Mouse (Mus musculus): ENCODE measurements around the gene Fos. TPM values are rescaled to one million over a fixed set of nuclear protein-coding genes. Genes with fewer than 3 reads are reported as not detected.
"Not testable (repeated sequence)": the region's sequence is repeated elsewhere in the genome, so short reads cannot be mapped to it uniquely, and the experiment has no call there.

Gene Fos
- total and polyA plus RNA-seq, 3 experiments: 3.1 to 16.7 (median 4.9) TPM

DNA sequence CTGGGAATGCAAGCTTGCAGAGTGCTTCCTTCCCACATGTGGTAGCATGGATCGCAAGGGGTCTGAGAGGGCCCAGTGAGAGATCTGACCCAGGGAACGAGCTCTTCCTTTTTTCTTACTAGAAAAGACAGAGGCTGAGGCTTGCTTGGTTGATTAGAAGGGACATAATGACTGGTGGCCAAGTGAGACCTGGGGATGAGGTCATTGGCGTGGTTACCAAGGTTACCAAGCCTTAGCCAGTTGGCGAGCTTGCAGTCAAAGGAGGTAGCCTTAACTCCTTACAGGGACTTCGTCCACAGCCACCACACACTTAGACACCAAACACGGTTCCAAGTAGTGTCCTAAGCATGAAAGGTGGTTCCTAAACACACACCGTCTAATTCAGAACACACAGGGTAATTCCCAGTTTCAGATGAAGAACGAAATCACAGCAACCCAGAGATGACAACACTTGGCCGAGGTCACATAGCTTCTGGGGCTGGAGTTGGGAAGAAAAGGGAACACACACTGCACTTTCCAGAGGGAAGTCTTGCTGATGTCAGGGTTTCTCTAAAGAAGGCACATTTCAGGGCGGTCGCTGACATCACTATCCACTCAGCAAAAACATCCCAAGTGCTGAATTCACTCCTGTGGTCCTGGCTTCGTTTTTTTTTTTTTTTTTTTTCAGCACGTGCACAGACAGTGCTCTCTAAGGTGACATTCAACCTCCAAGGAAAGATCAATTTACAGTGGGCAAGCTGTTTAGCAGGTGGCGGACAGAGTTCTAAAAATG is 49.9 kb downstream of the Fos start:
- peak; percentile 57 for DNase-seq

GRCm38 (mm10) chr12:85524193-85524858 is 50.6 kb downstream of the Fos start:
- no peak for DNase-seq

DNA sequence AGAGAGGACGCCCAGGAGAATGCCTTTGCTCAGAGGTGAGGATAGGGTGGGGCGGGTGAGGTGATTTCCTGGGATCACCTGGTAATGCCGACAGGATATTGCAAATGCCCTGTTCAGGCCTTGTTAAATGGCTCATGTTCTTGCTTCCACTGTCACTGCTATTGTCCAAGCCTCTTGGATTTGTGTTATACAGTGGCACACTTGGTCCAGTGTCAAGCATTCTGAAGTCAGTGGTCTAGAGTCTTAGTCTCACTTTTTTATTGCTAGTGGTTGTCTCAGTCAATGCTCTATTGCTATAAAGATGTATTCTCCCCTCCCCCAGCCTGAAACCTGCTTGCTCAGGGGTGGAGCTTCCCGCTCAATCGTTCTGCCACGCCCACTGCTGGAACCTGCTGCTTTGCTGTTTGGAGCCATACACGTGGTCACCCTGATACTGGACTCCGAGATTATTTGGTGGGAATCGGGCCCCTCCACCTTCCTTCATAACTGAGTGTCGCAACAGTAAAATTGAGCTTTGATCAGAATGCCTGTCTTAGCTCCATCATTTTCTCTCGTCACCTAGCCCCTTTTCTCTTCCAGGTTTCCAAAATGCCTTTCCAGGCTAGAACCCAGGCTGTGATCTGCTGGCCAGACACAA is 51.3 kb downstream of the Fos start:
- not testable (repeated sequence) for DNase-seq

Other genes with a start within 250 kb of the Fos start
- 10 to 100 TPM in 1 of 2 experiments, 1 to 10 TPM in 1; 7.8 to 15.9 TPM for gene Mlh3, start 203.3 kb upstream of the Fos start, total RNA-seq (2021)
- gene Mlh3, start 203.3 kb upstream of the Fos start, polyA plus RNA-seq (2012; rRNA removed): 2.0 and 2.2 TPM in 2 replicates
- gene Acyp1, start 185.5 kb upstream of the Fos start, total RNA-seq (2021): 10 to 100 TPM; 32.2 to 33.3 TPM
- 3.9 and 6.0 TPM in 2 replicates for gene Acyp1, start 185.5 kb upstream of the Fos start, polyA plus RNA-seq (2012; rRNA removed)
- 1 to 10 TPM; 1.2 to 2.5 TPM for gene Zc2hc1c, start 185.3 kb upstream of the Fos start, total RNA-seq (2021)
- 0.29 and 0.57 TPM in 2 replicates for gene Zc2hc1c, start 185.3 kb upstream of the Fos start, polyA plus RNA-seq (2012; rRNA removed)
- gene Nek9, start 134.5 kb upstream of the Fos start, total RNA-seq (2021): 10 to 100 TPM; 71.0 to 95.8 TPM
- gene Nek9, start 134.5 kb upstream of the Fos start, polyA plus RNA-seq (2012; rRNA removed): 25.3 and 26.6 TPM in 2 replicates
- 100 to 1,000 TPM; 299 to 348 TPM for gene Tmed10, start 99.0 kb upstream of the Fos start, total RNA-seq (2021)
- 433 and 460 TPM in 2 replicates for gene Tmed10, start 99.0 kb upstream of the Fos start, polyA plus RNA-seq (2012; rRNA removed)
- gene Jdp2, start 125.1 kb downstream of the Fos start, total RNA-seq (2021): 10 to 100 TPM; 17.6 to 22.1 TPM
- gene Jdp2, start 125.1 kb downstream of the Fos start, polyA plus RNA-seq (2012; rRNA removed): 16.3 and 16.9 TPM in 2 replicates
- under 1 TPM; 0.41 to 0.81 TPM for gene Batf, start 212.8 kb downstream of the Fos start, total RNA-seq (2021)
- gene Batf, start 212.8 kb downstream of the Fos start, polyA plus RNA-seq (2012; rRNA removed): 0.44 and 1.9 TPM in 2 replicates